Mouse (Mus musculus) lung, postnatal 0 days (tissue): ENCODE results near the gene Urm1.

Experiments used
- CTCF ChIP-seq: IDR thresholded peaks from 2 replicates; pipeline ENCODE4 v1.5.1; 2016; ENCODE audit warnings: antibody characterized with exemption, mild to moderate bottlenecking
- EP300 ChIP-seq: IDR thresholded peaks from 2 replicates; pipeline ENCODE4 v1.6.1; 2016; ENCODE audit warnings: antibody characterized with exemption, mild to moderate bottlenecking, control low read depth

GRCm38 (mm10) chr2:29843231-29844105, 23.6 kb downstream of the Urm1 start:
- no peak for TF ChIP-seq CTCF
- no peak for TF ChIP-seq EP300
